Mouse (Mus musculus): ENCODE results near the gene Gm42742. TPM values are rescaled to one million over a fixed set of nuclear protein-coding genes. Genes with fewer than 3 reads are reported as not detected.
A peak's percentile ranks its signal among the peaks of the same experiment; 100 is the strongest.

Gene Gm42742
- total RNA-seq, 4 experiments from 2014 or later: 4.0 to 20.7 (median 14.7) TPM

- DNase-seq (ENCODE audit: low spot score in 2 of 2): no peak
Observed at GRCm38 (mm10) chr7:127004122-127004875, 16.6 kb downstream of the Gm42742 start.

GRCm38 (mm10) chr7:127003620-127004019 lies 17.3 kb downstream of the Gm42742 start:
- no peak for DNase-seq (ENCODE audit: low spot score in 2 of 2)

GRCm38 (mm10) chr7:126999568-126999967 lies 21.3 kb downstream of the Gm42742 start:
- DNase-seq (ENCODE audit: low spot score in 2 of 2): no peak

GRCm38 (mm10) chr7:126996449-126996848 lies 24.4 kb downstream of the Gm42742 start:
- DNase-seq (ENCODE audit: low spot score in 2 of 2): no peak

GRCm38 (mm10) chr7:126988816-126989215 lies 32.1 kb downstream of the Gm42742 start:
- no peak for DNase-seq (ENCODE audit: low spot score in 2 of 2)

- DNase-seq (ENCODE audit: low spot score in 2 of 2): peak; percentile 54 to 69
Observed at GRCm38 (mm10) chr7:126986319-126986718, 34.6 kb downstream of the Gm42742 start.

- DNase-seq (ENCODE audit: low spot score in 2 of 2): no peak
Observed at GRCm38 (mm10) chr7:126984667-126985444, 36.0 kb downstream of the Gm42742 start.

- no peak for DNase-seq (ENCODE audit: low spot score in 2 of 2)
Observed at GRCm38 (mm10) chr7:126983113-126983512, 37.8 kb downstream of the Gm42742 start.

GRCm38 (mm10) chr7:126982054-126982453 lies 38.8 kb downstream of the Gm42742 start:
- no peak for DNase-seq (ENCODE audit: low spot score in 2 of 2)

GRCm38 (mm10) chr7:126981601-126982000 lies 39.3 kb downstream of the Gm42742 start:
- peak in 1 of 2 experiments; percentile 29 for DNase-seq (ENCODE audit: low spot score in 2 of 2)

GRCm38 (mm10) chr7:126978841-126979240 lies 42.1 kb downstream of the Gm42742 start:
- DNase-seq (ENCODE audit: low spot score in 2 of 2): no peak

GRCm38 (mm10) chr7:126976878-126977459 lies 43.9 kb downstream of the Gm42742 start:
- DNase-seq (ENCODE audit: low spot score in 2 of 2): no peak

- peak; percentile 91 to 92 for DNase-seq (ENCODE audit: low spot score in 2 of 2)
Observed at GRCm38 (mm10) chr7:126975950-126976866, 44.7 kb downstream of the Gm42742 start, which contains the start of gene Cdiptos. Gene Cdiptos, minus strand, starts transcription at chr7:126976098.

GRCm38 (mm10) chr7:126975893-126975949 lies 45.2 kb downstream of the Gm42742 start, which contains the start of gene Cdipt:
Gene Cdipt, plus strand, starts transcription at chr7:126975914.
- no peak for DNase-seq (ENCODE audit: low spot score in 2 of 2)

- no peak for DNase-seq (ENCODE audit: low spot score in 2 of 2)
Observed at GRCm38 (mm10) chr7:126975493-126975892, 45.4 kb downstream of the Gm42742 start.

GRCm38 (mm10) chr7:126967361-126967760 lies 53.5 kb downstream of the Gm42742 start:
- no peak for DNase-seq (ENCODE audit: low spot score in 2 of 2)

GRCm38 (mm10) chr7:126965568-126965967 lies 55.3 kb downstream of the Gm42742 start:
- no peak for DNase-seq (ENCODE audit: low spot score in 2 of 2)
